Mouse (Mus musculus) lung, adult 2 months (tissue): ENCODE measurements around the gene Slc8a3. TPM values are rescaled to one million over a fixed set of nuclear protein-coding genes. Genes with fewer than 3 reads are reported as not detected.

ENCODE experiments used
- DNase-seq: peaks from one replicate; pipeline ENCODE4 v3.0.0; 2022
- H3K4me1 ChIP-seq: fragments of 200-500 bp; 2 replicates; pipeline ENCODE4 v1.6.1; 2011; ENCODE audit warnings: low read length; ENCODE audit not compliant: control insufficient read depth, insufficient read depth
- H3K4me3 ChIP-seq: fragments of 200-500 bp; replicated peaks from 2 replicates; pipeline ENCODE3; 2011; ENCODE audit warnings: low read depth, mild to moderate bottlenecking, control low read depth, low read length; ENCODE audit errors: extremely low read depth
- CTCF ChIP-seq: fragments of 200-500 bp; IDR thresholded peaks from 2 replicates; pipeline ENCODE4 v1.5.1; 2011; ENCODE audit warnings: mild to moderate bottlenecking, low read length, control low read depth; ENCODE audit not compliant: insufficient read depth
- POLR2A ChIP-seq: fragments of 200-500 bp; IDR thresholded peaks from 2 replicates; pipeline ENCODE4 v1.6.1; 2011; ENCODE audit warnings: low read depth, mild to moderate bottlenecking, control low read depth, low read length, borderline replicate concordance; ENCODE audit errors: extremely low read depth
- WGBS: fragments of 180-500 bp; shearing (Covaris S2); methylation state at CpG from one replicate; pipeline ENCODE4 v1.1.7; 2018; 5-methylcytosine and 5-hydroxymethylcytosine counted together
- polyA plus RNA-seq: library from polyadenylated mRNA; depleted of rRNA; stranded (reverse); fragments of >200 nt; gene quantifications from 2 replicates; pipeline ENCODE4 v1.2.3, GENCODE M21; 2012

Gene Slc8a3
- polyA plus RNA-seq, 1 experiment = 0.77 TPM

DNA sequence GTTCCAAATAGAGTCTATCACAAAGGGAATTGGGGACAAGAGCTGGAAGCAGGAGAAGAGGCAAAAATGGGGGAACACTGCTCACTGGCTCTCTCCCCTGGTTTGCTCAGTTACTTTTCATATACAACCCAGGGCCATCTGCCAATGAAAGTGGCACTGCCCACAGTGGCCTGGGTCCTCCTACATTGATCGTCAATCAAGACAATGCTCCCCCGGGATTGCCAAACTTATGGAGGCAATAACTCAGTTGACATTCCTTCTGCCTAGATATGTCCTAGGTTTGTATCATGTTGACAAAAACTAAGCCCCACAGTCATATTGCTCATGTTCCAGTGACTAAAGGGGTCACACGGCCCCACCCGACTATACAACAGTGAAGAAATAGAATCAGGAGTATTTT, 144.0 kb downstream of the Slc8a3 start:
- TF ChIP-seq POLR2A = no peak
- no peak for TF ChIP-seq CTCF
- WGBS = 86% methylated on average over 4 of the region's 4 CpGs
- Histone ChIP-seq H3K4me1 (no peaks in the 10 kb centered on the region), H3K4me3 (no peak overlapping the region)
- DNase-seq = no peak

DNA sequence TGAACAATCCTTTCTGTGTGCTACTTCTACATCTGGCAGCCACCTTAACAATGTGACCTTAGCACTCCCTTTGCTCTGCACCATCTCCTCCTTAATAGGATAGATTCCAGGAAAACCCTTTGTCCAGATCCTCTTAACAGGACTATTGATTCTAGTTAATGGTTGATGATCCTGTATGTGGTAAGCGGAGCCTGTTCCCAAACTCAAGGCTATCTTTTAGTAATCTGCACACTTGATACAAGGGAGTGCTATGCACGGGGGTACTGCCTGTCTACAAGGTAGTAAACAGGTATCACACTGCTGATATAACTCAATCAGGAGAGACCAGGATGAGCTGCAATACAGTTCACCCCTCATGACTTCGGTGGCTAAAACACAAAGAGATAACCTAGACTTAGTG, 144.6 kb downstream of the Slc8a3 start:
- H3K4me3 ChIP-seq = no peak overlapping the region
- no peak for DNase-seq
- no peaks in the 10 kb centered on the region for H3K4me1 ChIP-seq
- no peak for TF ChIP-seq CTCF
- TF ChIP-seq POLR2A = no peak
- 62% methylated on average over 3 of the region's 3 CpGs for WGBS

DNA sequence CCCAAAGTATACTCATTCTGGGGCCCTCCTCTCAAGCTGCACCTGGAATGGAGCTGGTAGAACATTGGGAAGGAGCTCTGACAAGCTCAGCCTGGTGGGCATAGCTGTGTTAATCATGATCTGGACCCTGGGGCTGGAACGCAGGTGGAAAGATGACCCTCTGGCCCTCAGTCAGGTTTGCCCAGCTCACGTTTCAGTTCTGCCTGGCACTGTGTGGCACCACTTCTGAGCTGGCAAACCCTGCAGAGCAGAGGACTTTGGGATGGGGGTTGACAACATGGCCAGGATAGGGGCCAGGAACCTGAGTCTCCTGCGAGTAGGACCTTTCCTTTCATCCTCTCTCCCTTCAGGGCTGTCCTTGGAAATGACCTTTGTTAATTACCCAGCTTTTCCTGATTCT, 146.3 kb downstream of the Slc8a3 start:
- DNase-seq = no peak
- 74% methylated on average over 3 of the region's 3 CpGs for WGBS
- Histone ChIP-seq H3K4me3 (no peak overlapping the region), H3K4me1 (no peaks in the 10 kb centered on the region)
- TF ChIP-seq CTCF (no peak), POLR2A (no peak)

DNA sequence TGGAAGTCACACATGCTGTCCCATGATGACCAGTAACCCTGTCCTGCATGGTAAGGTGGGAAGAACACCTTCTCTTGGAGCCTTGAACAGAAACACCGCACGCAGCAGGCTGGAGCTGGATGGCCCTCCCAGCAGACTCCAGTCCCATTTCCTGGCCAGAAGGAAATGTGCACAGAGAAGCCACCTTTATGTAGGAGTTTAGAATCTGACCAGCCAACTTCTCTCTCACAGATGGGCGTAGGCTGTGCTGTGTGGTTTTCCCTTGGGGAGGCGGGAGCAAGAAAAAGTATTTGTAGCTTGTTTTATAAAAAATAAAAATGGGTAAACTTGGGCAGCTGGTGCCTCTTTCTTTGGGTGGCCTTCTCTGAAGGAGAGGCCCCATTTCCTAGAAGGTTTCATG, 146.9 kb downstream of the Slc8a3 start:
- TF ChIP-seq POLR2A (no peak), CTCF (no peak)
- WGBS = 81% methylated on average over 4 of the region's 4 CpGs
- Histone ChIP-seq H3K4me1 (no peaks in the 10 kb centered on the region), H3K4me3 (no peak overlapping the region)
- no peak for DNase-seq

DNA sequence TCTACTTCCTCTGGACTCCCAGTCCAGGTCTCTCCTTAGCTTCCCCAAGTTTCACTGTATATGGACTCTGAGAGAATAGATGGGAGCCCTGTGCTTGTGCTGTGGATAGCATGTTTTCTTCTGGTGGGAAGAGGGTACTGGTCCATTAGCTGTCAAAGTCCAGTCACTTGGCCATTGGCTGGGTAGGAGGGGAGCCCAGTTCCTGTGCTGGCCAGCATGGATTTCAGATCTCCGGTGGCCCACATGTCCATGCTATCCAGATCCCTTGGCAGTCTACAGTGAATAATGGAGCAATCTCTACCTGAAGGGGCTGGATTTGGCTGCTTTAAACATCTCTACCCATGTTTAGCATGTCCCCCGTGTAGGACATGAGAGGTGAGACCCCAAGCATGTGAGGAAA, 148.0 kb downstream of the Slc8a3 start:
- Histone ChIP-seq H3K4me1 (no peaks in the 10 kb centered on the region), H3K4me3 (no peak overlapping the region)
- 82% methylated on average over 2 of the region's 2 CpGs for WGBS
- DNase-seq = no peak
- TF ChIP-seq CTCF (no peak), POLR2A (no peak)

DNA sequence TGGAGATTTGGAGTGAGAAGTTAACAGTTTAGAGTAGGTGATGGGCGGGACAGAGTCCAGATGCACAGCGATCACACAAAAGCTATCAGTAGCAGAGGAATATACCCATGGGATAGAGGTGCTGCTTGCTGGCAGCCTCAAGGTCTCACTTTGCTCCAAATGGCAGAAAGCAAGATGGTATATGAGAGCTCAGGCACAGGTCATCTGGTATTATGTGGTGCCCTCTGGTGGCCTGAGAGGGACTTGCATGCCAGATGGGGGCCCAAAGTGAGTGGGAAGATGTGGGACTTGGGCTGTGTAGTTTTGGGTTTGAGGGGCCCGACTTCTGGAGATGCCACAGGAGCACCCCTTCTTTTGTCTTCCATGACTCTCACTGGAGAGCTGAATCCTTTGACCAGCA, 150.9 kb downstream of the Slc8a3 start:
- WGBS = 53% methylated on average over 3 of the region's 3 CpGs
- Histone ChIP-seq H3K4me1 (no peaks in the 10 kb centered on the region), H3K4me3 (no peak overlapping the region)
- peak; percentile 33 for DNase-seq
- TF ChIP-seq POLR2A = no peak
- TF ChIP-seq CTCF = peak; percentile 70

DNA sequence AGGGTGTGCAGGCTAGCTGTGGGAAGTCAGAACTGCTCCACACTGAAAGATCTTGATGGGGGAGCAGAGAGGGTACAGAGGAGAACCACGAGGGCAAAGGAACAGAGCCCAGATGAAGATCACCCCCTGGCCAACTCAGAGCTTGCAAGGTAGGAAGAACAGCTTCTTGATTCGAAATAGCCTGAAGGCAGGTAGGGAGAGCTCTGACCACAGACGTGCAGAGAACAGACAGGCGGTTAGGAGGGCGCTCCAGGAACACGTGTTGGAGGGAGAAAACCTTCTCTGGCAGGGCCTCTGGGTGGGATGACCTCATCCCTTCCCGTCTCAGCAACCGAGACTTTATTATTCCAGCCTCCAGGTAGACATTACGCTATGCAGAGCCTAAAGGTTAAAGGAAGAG, 157.7 kb downstream of the Slc8a3 start:
- TF ChIP-seq POLR2A (no peak), CTCF (no peak)

DNA sequence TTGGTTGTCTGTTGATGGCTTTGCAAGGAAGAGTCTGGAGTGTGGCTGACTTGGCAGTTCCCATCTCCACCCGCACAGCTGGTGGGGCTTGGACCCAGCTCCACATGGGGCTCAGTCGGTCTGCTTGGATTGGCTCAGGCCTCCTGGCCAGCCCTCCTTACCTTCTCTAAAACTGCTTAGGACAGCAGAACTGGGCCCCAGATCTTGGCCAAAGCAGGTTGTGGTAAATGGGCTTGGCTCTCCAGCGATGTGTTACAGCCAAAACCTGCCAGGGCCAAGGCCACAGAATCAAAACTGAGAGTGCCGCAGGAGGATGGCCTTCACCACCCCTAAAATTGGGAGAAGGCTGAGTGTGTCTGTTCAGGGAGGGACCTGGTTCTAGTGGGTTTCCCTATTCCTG, 159.1 kb downstream of the Slc8a3 start:
- no peaks in the 10 kb centered on the region for H3K4me1 ChIP-seq
- 86% methylated on average over 4 of the region's 4 CpGs for WGBS
- no peak overlapping the region for H3K4me3 ChIP-seq
- TF ChIP-seq CTCF (no peak), POLR2A (no peak)
- DNase-seq = no peak

More for the DNA sequence above, 157.7 kb downstream of the Slc8a3 start:
- no peak overlapping the region for H3K4me3 ChIP-seq
- DNase-seq = no peak
- no peaks in the 10 kb centered on the region for H3K4me1 ChIP-seq
- WGBS = 50% methylated on average over 9 of the region's 9 CpGs

DNA sequence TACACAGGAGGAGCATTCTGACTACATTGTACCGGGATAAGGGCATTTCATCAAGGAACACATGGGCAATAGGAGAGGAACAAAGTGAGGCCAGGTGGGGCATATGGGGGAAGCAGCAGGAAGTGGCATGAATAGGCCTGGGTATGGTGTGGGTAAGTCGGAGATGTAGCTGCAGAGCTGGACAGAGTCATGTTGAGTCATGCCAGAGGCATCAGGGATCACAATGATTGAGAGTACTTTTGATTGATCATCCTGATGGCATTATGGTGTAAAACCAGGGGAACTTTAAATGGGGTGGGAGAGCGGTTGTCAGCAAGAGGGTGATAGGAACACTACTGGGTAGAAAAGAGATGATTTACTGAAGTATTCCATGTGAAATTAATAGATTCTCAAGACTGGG, 160.0 kb downstream of the Slc8a3 start:
- Histone ChIP-seq H3K4me3 (no peak overlapping the region), H3K4me1 (no peaks in the 10 kb centered on the region)
- WGBS = 74% methylated on average over 3 of the region's 3 CpGs
- no peak for TF ChIP-seq POLR2A
- no peak for TF ChIP-seq CTCF
- no peak for DNase-seq

DNA sequence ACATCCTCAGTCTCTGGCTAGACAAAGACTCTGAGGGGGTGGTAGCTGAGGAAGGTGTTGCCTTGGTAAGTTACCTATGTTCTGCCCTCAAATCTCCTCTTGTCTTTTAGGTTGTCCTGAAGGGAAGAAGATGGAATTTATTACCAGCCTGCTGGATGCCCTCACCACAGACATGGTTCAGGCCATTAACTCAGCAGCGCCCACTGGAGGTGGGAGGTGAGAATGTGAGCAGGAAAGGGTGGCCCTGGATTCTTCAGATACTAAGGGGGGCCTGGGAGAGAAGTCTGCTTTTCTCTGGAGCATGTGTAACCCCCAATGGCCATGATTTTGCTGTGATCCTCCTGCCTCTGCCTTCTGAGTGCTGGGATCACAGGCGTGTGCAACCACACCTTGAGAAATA, 162.9 kb downstream of the Slc8a3 start:
- no peak for DNase-seq
- 80% methylated on average over 2 of the region's 2 CpGs for WGBS

More for the DNA sequence above, 162.9 kb downstream of the Slc8a3 start:
- TF ChIP-seq POLR2A (no peak), CTCF (peak; percentile 32)
- no peak overlapping the region for H3K4me3 ChIP-seq
- H3K4me1 ChIP-seq = no peaks in the 10 kb centered on the region
